Mouse (Mus musculus) gastrocnemius, postnatal 10 days (tissue): ENCODE measurements at regions not wholly inside any gene's neighbourhood (a gene's known extent, or its start where the extent isn't known, plus 50 kb on each side); places are given as distances from the start of the nearest gene placed in this dataset.
"Not testable (repeated sequence)": the region's sequence is repeated elsewhere in the genome, so short reads cannot be mapped to it uniquely, and the experiment has no call there.

Experiments used
- DNase-seq: peaks from one replicate; pipeline ENCODE4 v3.0.0; 2021; ENCODE audit warnings: mixed read lengths

DNA sequence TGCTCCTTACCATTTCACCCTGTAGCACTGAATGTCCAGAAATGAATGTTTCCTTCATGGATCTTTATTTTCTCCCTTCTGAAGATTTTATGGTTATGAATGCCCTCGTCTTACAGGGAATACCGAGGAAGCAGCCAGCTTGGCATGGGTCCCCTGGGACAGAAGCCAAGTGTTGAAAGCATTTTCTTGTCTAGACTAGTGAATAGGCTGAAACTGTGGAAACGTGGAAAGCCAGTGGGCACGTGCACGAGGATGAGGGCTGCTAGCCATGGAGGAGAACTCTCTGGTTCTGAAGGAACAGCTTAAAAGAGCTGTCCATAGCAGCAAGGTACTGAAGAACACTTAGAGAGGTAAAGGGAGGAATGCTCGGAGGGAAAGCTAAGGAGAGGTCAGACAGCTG is 457.3 kb upstream of the Cdh5 start:
- DNase-seq, result peak; percentile 20

DNA sequence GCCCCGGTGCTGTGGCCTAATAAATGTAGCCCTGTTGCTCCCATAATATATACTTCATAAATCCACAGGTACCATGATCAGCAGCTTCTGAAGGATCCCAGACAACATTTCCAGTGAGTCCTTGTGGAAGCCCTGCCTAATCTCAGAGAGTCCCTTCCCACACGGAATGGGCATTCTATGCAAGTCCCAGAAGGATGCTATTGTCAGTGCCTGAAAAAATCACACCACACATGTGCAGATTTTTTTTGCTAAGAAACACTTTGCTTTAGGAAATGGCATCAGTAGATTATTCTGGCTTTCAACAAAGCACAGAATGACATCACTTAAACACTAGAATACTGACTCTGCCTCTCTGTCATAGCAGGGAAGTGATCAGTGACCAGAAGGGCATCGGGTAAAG is 456.6 kb upstream of the Cdh5 start:
- DNase-seq, result no peak

DNA sequence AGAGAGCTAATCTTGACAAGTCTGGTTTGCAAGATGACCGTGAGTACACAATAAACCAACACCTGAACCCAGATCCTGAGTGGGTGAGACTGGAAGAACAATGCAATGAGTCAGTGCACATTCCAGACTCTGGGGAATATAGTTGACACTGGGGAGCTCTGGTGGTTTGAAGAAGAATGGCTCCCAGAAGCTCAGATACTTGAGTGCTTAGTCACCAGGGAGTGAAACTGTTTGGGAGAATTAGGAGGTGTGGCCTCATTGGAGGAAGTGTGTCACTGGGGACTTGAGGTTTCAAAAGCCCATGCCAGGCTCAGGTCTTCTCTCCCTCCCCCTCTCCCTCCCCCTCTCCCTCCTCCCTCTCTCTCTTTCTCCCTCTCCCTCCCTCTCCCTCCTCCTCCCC is 436.6 kb upstream of the Cdh5 start:
- DNase-seq, result no peak

DNA sequence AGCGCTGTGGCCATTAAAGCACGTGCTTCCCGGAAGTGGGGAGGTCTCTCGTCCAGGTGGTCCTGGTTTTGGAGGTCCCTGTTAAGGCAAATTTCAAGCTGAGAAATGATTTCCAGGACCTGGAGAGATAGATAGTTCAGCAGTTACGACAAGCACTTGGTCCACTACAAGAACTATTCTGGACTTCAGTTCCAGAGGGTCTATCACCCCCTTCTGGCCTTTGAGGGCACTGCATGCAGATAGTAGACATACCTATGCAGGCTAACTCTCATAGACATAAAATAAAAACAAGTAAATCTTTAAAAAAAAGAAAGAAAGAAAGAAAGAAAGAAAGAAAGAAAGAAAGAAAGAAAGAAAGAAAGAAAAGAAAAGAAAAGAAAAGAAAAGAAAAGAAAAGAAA is 415.2 kb upstream of the Cdh5 start:
- DNase-seq, result not testable (repeated sequence)

DNA sequence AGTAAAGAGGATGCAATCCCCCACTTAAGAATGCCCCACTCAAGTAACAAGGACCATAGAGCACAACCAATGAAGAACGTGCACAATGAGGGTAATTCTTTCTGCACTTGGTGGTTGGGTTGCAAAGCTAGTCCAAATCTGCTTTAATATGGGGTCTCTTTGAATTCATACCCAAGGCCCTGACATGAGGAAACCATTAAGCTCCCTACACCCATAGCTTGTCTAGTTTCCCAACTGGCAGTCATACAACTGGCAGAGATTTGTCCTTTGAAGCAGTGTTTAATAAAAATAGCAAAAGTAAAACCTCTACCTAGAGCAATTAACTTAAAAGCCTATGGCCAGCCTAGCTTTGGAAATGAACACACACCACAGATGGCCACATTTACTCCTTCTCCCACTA is 411.0 kb upstream of the Cdh5 start:
- DNase-seq, result no peak

DNA sequence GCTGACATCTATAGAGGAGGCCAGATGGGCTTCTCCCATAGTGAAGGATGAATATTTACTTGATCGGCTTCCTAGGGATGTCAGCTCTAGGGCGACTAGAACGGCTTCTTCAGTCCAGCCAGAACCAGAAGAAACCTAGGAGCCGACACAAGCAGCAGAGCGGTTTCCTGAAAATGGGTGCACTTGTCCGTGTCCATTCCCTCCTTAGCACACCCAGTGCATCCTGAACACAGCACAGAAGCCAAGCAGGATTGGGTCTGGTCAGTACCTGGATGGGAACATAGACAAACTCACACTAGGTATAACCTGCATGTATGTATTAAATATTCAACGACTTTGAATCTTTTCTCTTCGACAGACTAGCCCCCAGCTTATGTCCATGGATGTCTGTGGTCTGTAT is 407.9 kb upstream of the Cdh5 start:
- DNase-seq, result no peak

DNA sequence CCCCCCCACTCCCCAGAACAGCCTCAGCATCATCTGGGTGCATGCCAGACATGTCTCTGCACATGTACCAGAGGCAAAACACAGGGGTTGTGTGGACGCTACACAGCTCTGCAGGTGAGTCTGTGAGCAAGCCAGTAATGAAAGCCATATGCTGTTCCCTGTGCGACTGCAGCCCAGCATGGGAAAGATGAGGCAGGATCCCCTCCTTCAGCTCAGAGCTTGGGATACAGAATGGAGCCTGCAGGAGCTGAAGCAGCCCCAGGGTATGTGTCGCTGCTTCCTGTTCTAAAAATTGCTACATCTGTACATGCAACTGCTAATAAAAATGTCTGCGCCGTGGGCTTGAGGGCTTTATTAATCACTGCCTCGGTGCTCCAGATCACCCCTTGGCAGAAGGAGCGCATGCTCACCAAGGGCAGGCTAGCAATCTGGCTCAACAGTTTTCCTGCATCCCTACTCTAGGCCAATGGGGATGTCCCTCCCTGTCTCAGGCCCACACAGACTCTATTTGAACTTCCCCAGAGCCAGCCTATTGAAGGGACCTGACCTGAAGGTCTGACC is 407.0 kb upstream of the Cdh5 start:
- DNase-seq, result no peak

DNA sequence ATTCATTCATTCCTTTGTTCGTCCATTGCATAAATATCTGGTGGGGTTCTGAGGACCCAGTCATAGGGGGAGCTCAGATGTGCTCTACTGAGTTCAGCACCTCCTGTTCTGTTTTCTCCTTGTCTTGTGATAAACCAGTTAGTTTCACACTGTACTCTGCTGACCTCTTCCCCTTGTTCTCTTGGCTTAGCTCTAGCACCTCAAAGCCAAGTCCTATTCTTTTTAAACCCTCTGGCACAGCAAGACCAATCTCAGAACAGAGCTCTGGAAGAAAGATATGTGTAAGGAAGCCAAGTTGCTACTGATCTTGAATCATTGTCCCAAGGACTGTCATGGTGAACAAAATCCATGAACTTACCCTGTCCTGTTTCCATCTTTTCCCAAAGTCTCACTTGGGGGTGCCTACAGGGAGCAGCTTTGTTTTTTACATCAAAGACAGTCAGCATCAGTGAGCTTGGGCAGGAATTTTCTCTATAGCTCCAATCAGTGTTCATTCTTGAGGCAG is 402.4 kb upstream of the Cdh5 start:
- no peak for DNase-seq

DNA sequence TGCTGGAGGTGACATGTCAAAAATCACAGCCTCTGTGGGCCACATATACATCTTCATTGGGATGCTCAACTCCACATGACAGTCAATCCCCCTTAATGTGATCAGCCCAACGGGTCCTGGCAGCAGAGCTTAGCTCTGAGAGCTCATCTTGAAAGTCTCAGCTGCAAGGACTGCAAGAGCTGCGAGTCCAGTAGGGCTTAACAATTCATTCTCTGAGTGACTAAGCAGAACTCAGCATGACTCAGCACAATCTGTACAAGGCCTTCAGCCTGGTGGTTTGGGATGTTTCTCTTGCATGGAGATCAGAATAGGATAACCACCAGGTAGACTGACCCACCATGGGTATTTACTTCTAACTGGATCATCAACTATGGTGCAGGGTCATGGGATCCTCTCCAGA is 399.2 kb upstream of the Cdh5 start:
- DNase-seq, result no peak

DNA sequence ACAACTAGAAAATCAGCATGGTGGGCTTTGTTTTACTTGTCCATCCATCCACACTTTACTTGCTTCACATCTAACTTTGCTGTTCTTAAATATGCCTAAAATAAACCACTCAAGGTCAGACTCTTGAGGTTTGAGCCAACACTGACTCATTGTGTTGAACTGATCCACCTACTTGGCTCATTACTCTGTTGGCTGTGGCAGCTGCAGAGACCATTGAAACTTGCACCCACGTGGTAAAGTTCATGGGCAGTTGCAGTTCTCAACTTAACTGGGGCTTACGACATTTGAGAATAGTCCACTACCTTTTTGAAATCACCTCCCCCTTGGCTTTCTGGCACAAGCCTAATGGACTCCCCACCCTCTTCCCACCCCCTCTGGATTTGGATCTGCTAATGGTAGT is 395.3 kb upstream of the Cdh5 start:
- no peak for DNase-seq

DNA sequence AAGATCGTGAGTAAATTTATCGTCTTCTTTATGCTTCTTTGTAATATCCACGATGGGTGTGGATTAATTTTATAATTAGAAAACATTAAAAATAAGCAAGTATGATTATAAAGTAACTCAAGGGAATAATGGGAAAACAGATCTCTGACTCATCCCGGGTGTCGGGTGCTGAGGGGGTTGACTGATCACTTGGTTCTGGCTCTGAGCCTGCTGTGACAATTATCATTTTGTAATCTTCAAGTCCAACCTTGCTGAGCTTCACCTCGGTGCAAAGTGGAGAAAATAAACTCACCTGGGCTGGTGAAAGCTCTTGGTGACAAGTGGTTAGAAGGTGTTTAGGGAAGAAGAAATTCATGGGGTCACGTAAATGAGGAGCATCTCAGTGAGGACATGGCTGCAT is 390.6 kb upstream of the Cdh5 start:
- DNase-seq, result not testable (repeated sequence)

DNA sequence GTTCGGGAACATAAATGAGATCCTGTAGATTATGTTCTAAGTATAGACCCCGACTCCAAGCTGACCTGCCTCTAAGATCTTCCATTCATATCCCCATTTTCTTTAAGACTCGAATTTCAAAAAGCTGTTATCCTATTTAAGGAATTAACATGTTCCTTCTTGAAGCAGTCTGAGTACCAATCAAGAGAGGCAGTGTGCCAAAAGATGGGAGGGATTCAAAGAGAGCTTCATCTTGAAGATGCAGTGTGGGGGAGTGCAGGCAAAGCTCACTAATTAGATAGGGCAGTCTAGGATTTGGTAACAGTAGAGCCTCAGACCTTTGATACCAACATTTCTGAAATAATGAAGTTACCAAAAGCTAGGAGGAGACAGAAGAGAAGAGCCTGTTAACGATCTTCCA is 383.7 kb upstream of the Cdh5 start:
- no peak for DNase-seq

DNA sequence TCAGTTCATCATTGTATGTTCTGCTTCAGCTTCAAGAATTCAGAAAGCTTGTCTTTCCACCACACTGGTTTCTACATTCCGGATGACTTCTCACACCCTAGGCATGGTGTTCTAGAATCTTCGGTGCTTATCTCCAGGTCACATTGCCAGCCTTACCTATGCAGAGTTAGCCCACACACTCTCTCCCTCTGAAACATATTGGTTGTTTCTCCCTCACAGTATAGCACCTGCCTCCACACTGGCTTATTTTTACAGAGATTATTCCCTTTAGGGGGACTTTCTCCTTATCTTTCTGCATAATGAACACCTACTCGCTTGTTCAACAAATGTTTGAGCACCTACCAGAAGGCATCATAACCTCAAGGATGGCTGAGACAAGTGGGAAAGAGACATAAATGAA is 368.0 kb upstream of the Cdh5 start:
- DNase-seq, result no peak

DNA sequence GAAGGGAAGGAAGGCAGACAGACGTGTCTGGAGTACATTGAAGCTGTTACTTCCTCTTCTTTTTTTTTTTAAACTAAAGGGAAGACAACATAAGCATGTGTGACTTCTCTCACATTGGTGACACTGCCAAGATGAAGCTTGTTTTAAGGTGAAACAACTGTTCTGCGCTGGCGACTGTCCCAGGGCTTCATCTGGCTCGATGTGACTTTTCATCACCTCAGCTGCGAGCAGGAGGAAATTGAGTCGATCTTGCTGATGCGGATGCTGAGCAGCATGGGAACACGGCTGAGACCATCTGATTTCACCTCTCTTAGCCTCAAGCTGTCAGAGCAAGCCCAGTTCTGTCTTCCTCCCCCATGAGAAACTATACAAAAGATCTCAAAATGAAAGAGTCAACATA is 363.1 kb upstream of the Cdh5 start:
- peak; percentile 32 for DNase-seq

DNA sequence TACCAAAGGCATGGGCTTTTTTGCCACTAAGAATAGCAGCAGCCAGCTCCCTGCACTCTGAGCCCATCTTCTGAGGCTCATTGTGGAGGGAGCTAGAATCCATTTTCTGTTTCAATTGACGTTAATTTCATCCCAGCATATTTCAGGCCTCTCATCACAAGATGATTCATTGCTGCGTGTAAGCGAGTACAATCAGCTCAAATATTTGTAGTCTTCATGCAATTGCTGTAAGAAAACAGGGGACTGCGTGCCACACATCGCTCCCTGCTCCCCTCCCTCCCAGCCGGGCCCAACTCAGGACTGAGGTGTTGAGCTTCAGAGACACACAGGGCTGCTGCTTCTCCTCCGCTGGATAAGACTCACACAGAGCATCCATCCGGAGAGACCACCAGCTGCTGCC is 360.0 kb upstream of the Cdh5 start:
- no peak for DNase-seq

DNA sequence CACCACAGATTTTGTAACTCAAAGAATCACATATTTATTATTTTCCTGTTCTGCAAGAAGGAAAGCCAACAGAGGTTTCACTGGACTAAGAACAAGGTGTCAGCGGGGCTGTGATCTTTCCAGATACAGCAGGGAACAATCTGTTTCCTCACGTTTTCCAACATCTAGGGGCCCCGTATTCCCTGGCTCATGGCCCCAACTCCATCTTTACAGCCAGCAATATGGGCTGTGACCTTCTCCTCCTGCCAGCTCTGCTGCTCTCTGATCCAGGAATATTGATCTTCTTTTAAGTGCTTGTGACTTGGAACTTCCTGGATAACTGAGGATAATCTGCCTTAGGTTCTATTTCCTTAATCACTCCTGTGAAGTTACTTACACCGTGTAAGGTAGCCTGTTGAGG is 352.7 kb upstream of the Cdh5 start:
- DNase-seq, result no peak

DNA sequence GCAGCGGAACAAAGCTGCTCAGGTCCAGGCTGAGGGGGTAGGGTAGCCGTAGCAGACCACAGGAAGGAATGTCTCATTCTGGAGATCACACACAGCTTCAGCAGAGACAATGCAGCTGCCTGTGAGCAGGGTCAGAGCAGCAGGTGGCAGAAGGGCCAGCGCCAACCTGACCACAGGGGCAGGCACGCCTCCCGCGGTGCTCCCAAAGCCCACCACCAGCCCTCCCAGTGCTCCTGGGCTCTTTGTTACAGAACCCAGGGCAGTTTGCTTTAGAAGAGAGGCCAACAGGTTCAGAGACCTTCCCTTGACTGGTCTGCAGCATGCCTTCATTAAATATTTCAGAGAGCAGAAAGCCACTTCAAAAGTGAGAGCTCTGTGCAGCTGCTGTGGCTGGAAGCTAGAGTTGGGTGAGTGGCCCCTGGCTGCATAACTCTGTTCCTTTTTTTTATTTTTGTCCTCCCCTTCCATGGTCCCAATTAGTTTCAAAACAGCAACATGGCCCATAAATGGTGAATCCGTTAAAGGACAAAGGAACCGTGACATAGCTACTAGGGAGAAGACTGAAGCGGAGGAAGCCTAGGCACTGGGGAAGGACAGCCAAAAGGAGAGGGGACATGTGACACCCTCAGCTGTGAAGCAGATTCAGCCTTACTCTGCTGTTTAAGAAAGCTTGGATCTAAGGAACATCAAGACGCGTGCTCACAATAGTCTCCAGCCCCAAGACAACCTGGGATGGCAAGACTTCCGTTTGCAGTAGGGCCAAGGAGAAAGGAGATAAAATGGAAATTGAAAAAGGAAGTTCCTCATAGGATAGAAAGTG is 350.9 kb upstream of the Cdh5 start:
- no peak for DNase-seq

DNA sequence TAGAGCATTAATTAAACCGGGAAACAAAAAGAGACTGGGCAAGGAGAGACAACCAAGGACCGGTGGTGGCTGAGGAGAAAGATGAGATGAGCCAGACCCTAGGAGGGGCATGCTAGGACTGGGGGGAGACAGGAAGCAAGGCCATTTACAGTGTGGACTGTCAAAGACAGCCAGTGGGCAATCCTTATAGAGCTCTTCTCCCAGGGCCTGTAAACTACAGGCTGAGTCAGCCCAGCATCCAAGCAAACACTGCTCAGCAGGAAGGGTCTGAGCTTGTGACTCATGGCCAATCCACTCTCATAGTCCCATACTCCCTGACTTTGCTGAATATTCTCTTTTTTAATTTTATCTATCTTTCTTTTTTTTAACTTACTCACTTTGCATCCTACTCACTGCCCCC is 350.3 kb upstream of the Cdh5 start:
- DNase-seq, result no peak

DNA sequence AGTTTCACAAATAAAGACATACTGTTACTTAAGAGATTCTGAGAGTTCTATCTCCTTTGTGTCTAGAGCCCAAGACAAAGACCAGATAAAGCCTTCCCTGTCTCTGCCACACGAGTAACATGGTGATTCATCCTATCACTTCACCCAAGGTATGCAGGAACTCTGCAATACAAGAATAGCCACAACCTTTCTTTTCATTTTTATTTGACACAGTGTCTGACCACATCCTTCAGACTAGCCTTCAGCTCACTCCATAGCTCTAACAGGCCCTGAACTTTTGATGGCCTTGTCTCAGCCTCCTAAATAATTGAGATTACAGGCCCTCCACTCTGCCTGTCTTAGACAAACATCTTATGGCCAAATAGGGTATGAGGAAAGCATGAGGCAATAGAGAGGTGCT is 337.6 kb upstream of the Cdh5 start:
- no peak for DNase-seq

DNA sequence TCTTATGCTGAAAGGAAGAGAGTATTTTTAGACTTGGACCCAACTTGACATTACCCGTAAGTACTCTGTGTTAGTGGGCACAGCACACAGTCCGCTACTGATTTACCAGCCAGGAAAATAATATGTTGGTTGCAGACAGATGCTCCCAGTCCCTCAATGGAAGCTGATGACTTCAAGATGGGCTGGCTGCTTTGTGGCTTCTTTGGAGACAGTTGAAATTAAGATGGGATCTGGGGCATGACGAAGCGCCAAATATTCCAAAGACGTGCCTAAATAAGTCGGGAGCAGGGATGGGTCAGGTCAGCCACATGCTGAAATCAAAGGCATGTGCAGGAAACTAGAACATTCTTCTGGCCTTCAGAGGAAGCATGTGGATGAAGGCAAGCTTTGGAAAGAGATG is 321.8 kb upstream of the Cdh5 start:
- DNase-seq, result no peak

DNA sequence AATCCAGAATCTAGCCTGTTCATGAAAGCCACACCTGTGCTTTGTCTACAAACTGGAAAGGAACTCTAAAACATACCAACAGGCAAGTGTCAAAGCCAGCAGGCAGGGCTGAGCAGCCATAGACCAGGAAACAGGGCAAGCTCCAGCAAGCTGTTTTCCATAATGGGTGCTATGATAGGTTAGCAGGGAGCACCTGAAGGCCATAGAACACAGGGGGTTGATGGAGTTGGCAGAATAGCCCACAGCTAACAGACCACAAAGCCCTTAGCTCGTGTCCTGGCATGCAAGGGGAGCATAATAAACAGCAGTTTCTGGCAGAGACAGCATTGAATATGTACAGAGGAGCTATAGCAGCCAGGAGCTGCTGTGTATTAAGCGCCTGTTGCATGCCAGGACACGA is 313.1 kb upstream of the Cdh5 start:
- no peak for DNase-seq

DNA sequence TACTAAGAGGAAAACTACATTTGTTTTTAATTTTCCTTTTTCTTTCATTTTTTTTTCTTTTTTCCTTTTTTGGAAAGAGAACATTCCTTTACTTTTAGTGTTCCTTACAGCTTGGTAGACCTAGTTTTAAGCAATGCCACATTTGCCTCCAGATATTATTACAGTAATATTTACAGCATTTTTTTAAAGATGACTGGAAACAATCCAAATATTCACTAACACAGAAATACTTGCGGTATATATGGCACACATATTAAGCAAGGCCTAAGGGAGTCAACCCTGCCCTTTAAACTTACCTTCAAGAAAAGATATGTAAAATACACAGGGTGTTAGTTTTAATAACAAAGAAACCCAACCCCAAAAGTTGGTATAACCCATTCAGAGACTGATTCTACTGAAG is 308.1 kb upstream of the Cdh5 start:
- no peak for DNase-seq

DNA sequence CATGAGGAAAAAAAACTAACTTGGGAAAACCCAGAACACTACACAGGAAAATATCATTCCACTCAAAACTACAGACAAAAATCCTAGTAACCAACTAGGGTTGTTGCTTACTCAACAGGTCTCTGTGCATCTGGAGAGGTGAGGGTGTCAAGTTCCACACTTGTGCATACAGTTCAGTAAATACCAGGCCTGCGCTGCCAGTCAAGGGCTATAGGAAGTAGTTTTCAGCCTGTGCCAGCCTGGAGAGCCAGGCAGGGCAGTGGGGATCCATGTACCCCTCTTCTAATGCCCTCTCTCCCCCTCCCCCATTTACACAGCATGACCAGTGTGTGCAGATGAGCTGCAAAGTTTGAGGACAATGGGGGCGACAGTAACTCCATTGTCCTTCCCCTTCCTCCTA is 302.8 kb upstream of the Cdh5 start:
- DNase-seq, result not testable (repeated sequence)

DNA sequence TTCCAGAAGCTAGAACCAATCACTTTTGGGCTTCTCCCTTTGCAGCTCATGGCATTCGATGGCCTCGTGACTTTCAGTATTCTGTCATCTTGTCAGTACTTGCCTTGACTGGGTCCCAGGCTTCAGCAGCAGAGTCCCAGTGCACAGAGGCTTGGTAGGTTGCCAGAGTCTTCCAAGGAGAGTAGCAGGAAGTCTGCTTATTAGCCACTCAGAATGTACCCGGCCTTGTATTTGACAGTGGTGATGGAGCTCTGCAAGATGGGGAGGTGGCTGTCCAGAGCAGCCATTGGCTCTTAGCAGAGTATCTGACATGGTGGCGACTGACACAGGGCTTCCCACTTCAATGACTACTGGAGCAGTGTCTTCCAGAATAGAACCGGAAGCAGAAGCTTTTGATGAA is 293.3 kb upstream of the Cdh5 start:
- DNase-seq, result no peak
